Mouse (Mus musculus) midbrain, embryonic 14.5 days (tissue): ENCODE measurements around the gene Olfr726. TPM values are rescaled to one million over a fixed set of nuclear protein-coding genes. Genes with fewer than 3 reads are reported as not detected.

Experiments used
- ATAC-seq: fragments of 200-750 bp; cut with Nextera tagmentation; 2 replicates; pipeline ENCODE4 v1.8.0; 2017; ENCODE audit warnings: moderate number of reproducible peaks, moderate library complexity; ENCODE audit not compliant: low FRiP score, low TSS enrichment
- DNase-seq: peaks from one replicate; pipeline ENCODE4 v3.0.0-alpha.2; 2015
- H3K27ac ChIP-seq: fragments of 300-500 bp; sonication (generic); replicated peaks from 2 replicates; pipeline ENCODE4 v1.5.1; 2014; ENCODE audit warnings: mild to moderate bottlenecking, low read depth, low read length, moderate library complexity
- H3K27me3 ChIP-seq: fragments of 300-500 bp; sonication (generic); 2 replicates; pipeline ENCODE4 v1.6.1; 2014; ENCODE audit warnings: low read length, control low read depth, mixed read lengths; ENCODE audit not compliant: control insufficient read depth, insufficient read depth
- H3K36me3 ChIP-seq: fragments of 300-500 bp; sonication (generic); 2 replicates; pipeline ENCODE4 v1.6.1; 2014; ENCODE audit warnings: low read length, control low read depth; ENCODE audit not compliant: control insufficient read depth, insufficient read depth
- H3K4me1 ChIP-seq: fragments of 300-500 bp; sonication (generic); 2 replicates; pipeline ENCODE4 v1.6.1; 2014; ENCODE audit warnings: mild to moderate bottlenecking, antibody characterized with exemption, low read length, control low read depth; ENCODE audit not compliant: control insufficient read depth, insufficient read depth
- H3K4me2 ChIP-seq: fragments of 300-500 bp; sonication (generic); 2 replicates; pipeline ENCODE4 v1.6.1; 2014; ENCODE audit warnings: mild to moderate bottlenecking, low read length, moderate library complexity
- H3K4me3 ChIP-seq: fragments of 300-500 bp; sonication (generic); replicated peaks from 2 replicates; pipeline ENCODE4 v1.5.1; 2014; ENCODE audit warnings: low read depth, low read length
- H3K9ac ChIP-seq: fragments of 300-500 bp; sonication (generic); replicated peaks from 2 replicates; pipeline ENCODE4 v1.6.1; 2014; ENCODE audit warnings: mild to moderate bottlenecking, low read length, moderate library complexity
- H3K9me3 ChIP-seq: fragments of 300-500 bp; sonication (generic); 2 replicates; pipeline ENCODE4 v1.6.1; 2016; ENCODE audit warnings: low read length, control low read depth, mixed read lengths; ENCODE audit not compliant: control insufficient read depth
- WGBS: fragments of 180-500 bp; shearing (Covaris S2); extraction: QIAGEN DNeasy Blood & Tissue Kit; methylation state at CpG from one replicate; pipeline ENCODE4 v1.1.7; 2014; 5-methylcytosine and 5-hydroxymethylcytosine counted together
- polyA plus RNA-seq: library from polyadenylated mRNA; unstranded; fragments of >200 nt; fragmentation: Nextera tagmentation; extraction: Ambion mirVana; gene quantifications from 2 replicates; pipeline ENCODE4 v1.2.1, GENCODE M21; 2014

The Olfr726 gene
- not detected in 2 replicates for polyA plus RNA-seq

DNA sequence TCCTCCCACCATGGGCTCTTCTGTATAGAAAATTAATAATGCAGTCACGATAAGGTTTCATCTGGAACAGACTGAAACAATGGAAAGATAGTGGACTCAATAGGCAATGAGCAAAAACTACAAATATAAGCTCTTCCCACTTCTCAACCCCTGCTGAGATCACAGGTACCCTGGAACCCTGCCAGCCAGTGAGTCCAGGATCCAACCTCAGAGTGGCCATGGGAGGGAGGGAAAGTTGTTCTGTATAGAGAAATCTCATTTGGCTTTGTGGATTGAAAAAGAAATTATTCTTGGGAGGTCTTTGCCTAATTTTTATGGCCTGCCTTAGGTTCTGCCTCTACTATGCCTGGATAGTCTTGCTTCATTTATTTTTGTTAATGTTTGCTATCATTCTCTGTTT lies at the start of gene Olfr726:
Gene Olfr726 (minus strand): TSS at position 101 of the 400 bp plus-strand sequence.
- no peaks in the 10 kb centered on the region for H3K27me3 ChIP-seq
- ATAC-seq = no peak

DNA sequence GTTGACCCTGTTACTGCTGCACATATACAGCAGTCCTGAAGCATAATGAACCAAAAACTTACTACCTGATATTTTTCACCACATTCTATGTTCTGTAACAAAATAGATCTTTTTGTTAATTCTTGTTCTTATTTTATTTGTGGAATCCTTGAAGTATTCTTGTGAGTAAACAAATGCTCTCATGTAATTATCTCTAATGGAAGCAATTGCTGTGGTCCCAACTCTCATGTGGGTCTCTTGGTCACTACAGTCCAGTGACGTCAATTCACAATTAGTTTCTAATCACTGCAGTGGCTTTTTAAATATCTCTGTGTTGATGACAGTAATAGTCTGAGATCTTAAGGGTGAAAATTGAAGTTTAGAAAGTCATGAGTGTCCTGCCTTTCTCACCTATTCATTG lies 32.1 kb upstream of the Olfr726 start, which contains the start of gene Olfr727:
Gene Olfr727 (plus strand): TSS at position 301 of the 400 bp plus-strand sequence.
- Histone ChIP-seq H3K4me3 (no peak within 1 kb of the TSS), H3K27me3 (no peaks in the 10 kb centered on the region), H3K27ac (no peak within 1 kb of the TSS), H3K4me1 (no peaks in the 10 kb centered on the region), H3K9ac (no peak within 1 kb of the TSS), H3K36me3 (no peaks in the 10 kb centered on the region), H3K4me2 (no peak within 1 kb of the TSS), H3K9me3 (no peaks in the 10 kb centered on the region)
- WGBS = 89% methylated on average over 1 of the region's 1 CpGs
- ATAC-seq = no peak
- no peak for DNase-seq

More for the DNA sequence above, at the start of gene Olfr726:
- DNase-seq = no peak
- H3K9ac ChIP-seq = no peak within 1 kb of the TSS
- H3K4me1 ChIP-seq = no peaks in the 10 kb centered on the region
- H3K36me3 ChIP-seq = no peaks in the 10 kb centered on the region
- H3K4me2 ChIP-seq = no peak within 1 kb of the TSS
- no peaks in the 10 kb centered on the region for H3K9me3 ChIP-seq
- WGBS = 72% methylated on average over 1 of the region's 1 CpGs
- H3K27ac ChIP-seq = no peak within 1 kb of the TSS
- no peak within 1 kb of the TSS for H3K4me3 ChIP-seq

DNA sequence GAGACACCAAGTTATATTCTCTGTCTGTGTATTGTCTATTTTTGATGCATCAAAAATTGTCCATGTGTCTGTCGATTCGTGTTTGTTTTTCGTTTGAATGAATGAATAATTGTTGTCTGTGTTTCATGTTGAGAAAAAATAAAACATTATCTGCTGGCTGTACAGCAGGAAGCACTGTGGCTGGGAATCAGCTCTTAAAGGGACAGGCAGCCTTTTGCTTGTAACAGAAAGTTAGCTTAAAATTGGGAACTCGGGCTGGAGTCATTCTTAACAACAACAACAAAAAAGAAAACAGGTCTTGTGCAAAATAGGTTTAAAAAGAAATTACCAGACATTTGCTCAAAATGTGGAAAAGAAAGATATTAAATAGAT lies 28.0 kb downstream of the Olfr726 start:
- H3K4me2 ChIP-seq = peak overlapping the region; percentile 74
- 0% methylated on average over 4 of the region's 4 CpGs for WGBS
- H3K9me3 ChIP-seq = no peaks in the 10 kb centered on the region
- ATAC-seq = peak; percentile 34; the same call in 1 of the 2 replicates
- peak overlapping the region; percentile 64 for H3K9ac ChIP-seq
- peak overlapping the region; percentile 83 for H3K4me3 ChIP-seq
- DNase-seq = no peak
- no peaks in the 10 kb centered on the region for H3K27me3 ChIP-seq
- H3K36me3 ChIP-seq = no peaks in the 10 kb centered on the region
- H3K27ac ChIP-seq = peak overlapping the region; percentile 83
- H3K4me1 ChIP-seq = no peaks in the 10 kb centered on the region

DNA sequence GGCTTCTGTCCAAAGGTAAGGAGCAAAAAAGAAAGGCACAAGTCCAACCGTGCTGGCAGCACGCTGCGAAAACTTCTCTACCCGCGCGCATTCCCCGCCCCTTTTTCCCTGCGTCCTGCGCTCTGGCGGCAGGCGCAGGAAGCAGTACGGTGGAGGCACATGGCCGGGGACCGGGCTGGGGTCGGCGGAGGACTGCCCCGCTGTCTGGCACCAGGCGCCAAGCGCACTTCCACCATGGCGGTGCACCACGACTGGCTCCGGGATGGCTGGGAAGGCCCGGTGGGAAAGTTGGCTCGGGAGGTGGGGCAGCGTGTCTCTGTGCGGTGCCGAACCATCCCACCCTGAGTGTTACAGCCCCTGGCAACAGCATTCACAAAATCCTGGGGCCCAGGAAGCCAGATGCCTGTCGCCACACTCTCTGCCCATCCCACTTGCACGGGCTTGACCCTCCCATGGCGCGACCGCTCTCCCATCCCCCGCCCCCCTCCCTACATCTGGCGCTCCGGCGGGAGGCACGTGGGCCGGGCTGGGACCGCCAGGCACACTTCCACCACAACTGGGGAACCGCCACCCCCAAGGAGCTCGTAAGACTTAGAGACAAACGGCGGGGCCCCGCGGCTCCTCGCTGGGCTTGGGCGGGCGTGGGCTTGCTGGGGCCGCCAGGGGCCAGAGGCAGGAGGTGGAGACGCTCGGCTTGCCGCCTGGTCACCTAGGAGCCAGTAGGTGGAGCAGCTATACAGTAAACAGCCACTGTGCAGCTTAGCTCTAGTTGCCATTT lies 28.6 kb downstream of the Olfr726 start:
- no peaks in the 10 kb centered on the region for H3K36me3 ChIP-seq
- under 1% methylated on average over 52 of the region's 52 CpGs for WGBS
- no peaks in the 10 kb centered on the region for H3K27me3 ChIP-seq
- H3K4me2 ChIP-seq = peak overlapping the region; percentile 74
- peak overlapping the region; percentile 83 for H3K27ac ChIP-seq
- no peaks in the 10 kb centered on the region for H3K9me3 ChIP-seq
- DNase-seq (peak; percentile 83), ATAC-seq (peak; percentile 93)
- peak overlapping the region; percentile 64 for H3K9ac ChIP-seq
- no peaks in the 10 kb centered on the region for H3K4me1 ChIP-seq
- H3K4me3 ChIP-seq = peak overlapping the region; percentile 83

DNA sequence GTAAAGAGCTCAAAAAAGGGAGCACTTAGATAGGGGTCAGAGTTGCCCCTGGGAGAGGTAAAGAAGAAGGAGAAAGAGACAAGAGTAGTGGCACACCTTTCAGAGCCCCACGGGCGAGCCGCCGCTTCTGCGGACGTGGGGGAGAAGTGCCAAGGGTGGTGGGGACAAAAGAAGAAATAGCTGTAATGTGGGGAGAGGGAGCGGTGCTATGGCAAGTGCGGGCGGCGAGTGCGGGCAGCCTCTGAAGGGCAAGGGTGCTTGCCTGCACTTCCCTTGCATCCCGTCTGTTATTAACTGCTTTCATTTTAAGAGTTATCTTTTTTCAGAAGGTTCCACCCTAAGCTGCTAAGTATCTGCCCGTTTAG lies 29.2 kb downstream of the Olfr726 start:
- Histone ChIP-seq H3K27ac (peak overlapping the region; percentile 83; the same call in 1 of the 2 replicates), H3K4me1 (no peaks in the 10 kb centered on the region), H3K27me3 (no peaks in the 10 kb centered on the region), H3K4me2 (peak overlapping the region; percentile 74), H3K36me3 (no peaks in the 10 kb centered on the region), H3K4me3 (peak overlapping the region; percentile 83), H3K9me3 (no peaks in the 10 kb centered on the region), H3K9ac (peak overlapping the region; percentile 44; the same call in 1 of the 2 replicates)
- WGBS = under 1% methylated on average over 13 of the region's 13 CpGs
- no peak for DNase-seq
- peak; percentile 32 for ATAC-seq

DNA sequence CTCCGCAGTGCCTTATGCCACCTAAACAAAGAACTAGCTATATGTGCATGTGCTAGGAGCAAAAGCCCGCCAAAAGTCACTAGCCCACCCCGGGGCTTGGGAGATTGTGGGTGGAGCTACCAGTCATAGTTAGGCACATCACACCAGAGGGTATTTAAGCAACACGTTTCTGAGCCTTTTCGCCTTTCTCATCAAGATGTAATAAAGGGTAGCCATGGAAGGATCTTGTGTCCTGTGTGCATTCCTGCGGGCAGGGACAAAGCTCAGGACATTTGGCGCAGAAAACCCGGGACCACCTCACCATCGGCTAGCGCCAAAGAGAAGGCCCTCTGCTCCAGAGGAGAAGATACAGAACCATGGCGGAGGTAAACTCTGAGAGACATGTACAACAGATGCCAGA lies 29.6 kb downstream of the Olfr726 start:
- no peak overlapping the region for H3K27ac ChIP-seq
- H3K27me3 ChIP-seq = no peaks in the 10 kb centered on the region
- no peaks in the 10 kb centered on the region for H3K9me3 ChIP-seq
- peak; percentile 4 for DNase-seq
- peak overlapping the region; percentile 44; the same call in 1 of the 2 replicates for H3K9ac ChIP-seq
- H3K36me3 ChIP-seq = no peaks in the 10 kb centered on the region
- WGBS = 18% methylated on average over 11 of the region's 11 CpGs
- peak overlapping the region; percentile 74 for H3K4me2 ChIP-seq
- H3K4me1 ChIP-seq = no peaks in the 10 kb centered on the region
- H3K4me3 ChIP-seq = peak overlapping the region; percentile 83
- no peak for ATAC-seq

DNA sequence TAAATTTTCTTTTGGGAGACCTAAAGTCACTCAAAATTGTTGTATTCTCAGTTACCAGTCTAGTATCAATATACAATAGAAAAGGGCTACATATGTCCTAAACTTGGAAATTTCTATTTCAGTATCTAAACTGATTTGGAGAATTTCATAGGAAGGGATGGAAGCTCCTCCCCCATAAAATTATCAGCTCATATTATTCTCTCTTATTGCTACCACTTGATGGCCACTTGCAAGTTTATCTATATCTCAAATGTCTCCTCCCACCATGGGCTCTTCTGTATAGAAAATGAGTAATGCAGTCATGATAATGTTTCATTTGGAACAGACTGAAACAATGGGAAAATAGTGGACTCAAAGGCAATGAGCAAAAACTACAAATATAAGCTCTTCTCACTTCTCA lies 50.5 kb downstream of the Olfr726 start, which contains the start of gene Olfr725:
Gene Olfr725 (minus strand): TSS at position 101 of the 400 bp plus-strand sequence.
- Histone ChIP-seq H3K27me3 (no peaks in the 10 kb centered on the region), H3K9ac (no peak within 1 kb of the TSS), H3K27ac (no peak within 1 kb of the TSS), H3K4me1 (no peaks in the 10 kb centered on the region), H3K4me2 (no peak within 1 kb of the TSS), H3K36me3 (no peaks in the 10 kb centered on the region), H3K9me3 (no peaks in the 10 kb centered on the region), H3K4me3 (no peak within 1 kb of the TSS)
- DNase-seq (no peak), ATAC-seq (no peak)
